Mouse (Mus musculus): ENCODE results near the gene Phldb2. TPM values are rescaled to one million over a fixed set of nuclear protein-coding genes. Genes with fewer than 3 reads are reported as not detected.

Gene Phldb2
- polyA plus RNA-seq, 1 experiment = 0.04 TPM

- Histone ChIP-seq H3K9me3 (peaks cover 4% of the 10 kb centered on the region; the same call in 1 of the 2 replicates), H3K36me3 (replicated peaks; ENCODE audit: low read length) (peaks cover 4% of the 10 kb centered on the region), H3K4me1 (no peaks in the 10 kb centered on the region), H3K27me3 (replicated peaks) (no peaks in the 10 kb centered on the region), H3K4me3 (replicated peaks) (no peak overlapping the region)
- TF ChIP-seq GATA1 (IDR thresholded peaks at IDR 0.05; ENCODE audit: borderline replicate concordance, low read length) (no peak), FLI1 (IDR thresholded peaks at IDR 0.05; ENCODE audit: low read length) (no peak)
Measured at GRCm38 (mm10) chr16:45976251-45976650, 22.9 kb upstream of the Phldb2 start.

GRCm38 (mm10) chr16:45973959-45974686 is 20.7 kb upstream of the Phldb2 start:
- Histone ChIP-seq H3K4me1 (peaks cover 2% of the 10 kb centered on the region; the same call in 1 of the 2 replicates), H3K4me3 (replicated peaks) (no peak overlapping the region), H3K9me3 (0 out of 2 replicates have a peak, but pooled peaks cover 2% of the 10 kb centered on the region), H3K27me3 (replicated peaks) (no peaks in the 10 kb centered on the region), H3K36me3 (replicated peaks; ENCODE audit: low read length) (no peaks in the 10 kb centered on the region)
- TF ChIP-seq GATA1 (IDR thresholded peaks at IDR 0.05; ENCODE audit: borderline replicate concordance, low read length) (no peak), FLI1 (IDR thresholded peaks at IDR 0.05; ENCODE audit: low read length) (no peak)

- Histone ChIP-seq H3K9me3 (0 out of 2 replicates have a peak, but pooled peaks cover 2% of the 10 kb centered on the region), H3K4me1 (peaks cover 2% of the 10 kb centered on the region; the same call in 1 of the 2 replicates), H3K4me3 (replicated peaks) (peak overlapping the region; percentile 51), H3K27me3 (replicated peaks) (peaks cover 2% of the 10 kb centered on the region), H3K36me3 (replicated peaks; ENCODE audit: low read length) (no peaks in the 10 kb centered on the region)
- TF ChIP-seq GATA1 (IDR thresholded peaks at IDR 0.05; ENCODE audit: borderline replicate concordance, low read length) = no peak
- no peak for TF ChIP-seq FLI1 (IDR thresholded peaks at IDR 0.05; ENCODE audit: low read length)
Measured at GRCm38 (mm10) chr16:45970187-45970586, 16.8 kb upstream of the Phldb2 start.

- Histone ChIP-seq H3K36me3 (replicated peaks; ENCODE audit: low read length) (no peaks in the 10 kb centered on the region), H3K9me3 (0 out of 2 replicates have a peak, but pooled peaks cover 2% of the 10 kb centered on the region), H3K4me1 (peaks cover 2% of the 10 kb centered on the region; the same call in 1 of the 2 replicates), H3K4me3 (replicated peaks) (no peak overlapping the region), H3K27me3 (replicated peaks) (peaks cover 2% of the 10 kb centered on the region)
- TF ChIP-seq GATA1 (IDR thresholded peaks at IDR 0.05; ENCODE audit: borderline replicate concordance, low read length) = no peak
- no peak for TF ChIP-seq FLI1 (IDR thresholded peaks at IDR 0.05; ENCODE audit: low read length)
Measured at GRCm38 (mm10) chr16:45968716-45969115, 15.3 kb upstream of the Phldb2 start.

GRCm38 (mm10) chr16:45967471-45967870 is 14.1 kb upstream of the Phldb2 start:
- Histone ChIP-seq H3K9me3 (0 out of 2 replicates have a peak, but pooled peaks cover 2% of the 10 kb centered on the region), H3K4me3 (replicated peaks) (no peak overlapping the region), H3K4me1 (peaks cover 2% of the 10 kb centered on the region; the same call in 1 of the 2 replicates), H3K27me3 (replicated peaks) (peaks cover 2% of the 10 kb centered on the region), H3K36me3 (replicated peaks; ENCODE audit: low read length) (no peaks in the 10 kb centered on the region)
- TF ChIP-seq FLI1 (IDR thresholded peaks at IDR 0.05; ENCODE audit: low read length) = no peak
- TF ChIP-seq GATA1 (IDR thresholded peaks at IDR 0.05; ENCODE audit: borderline replicate concordance, low read length) = no peak

- 0 out of 2 replicates have a peak, but pooled peaks cover 2% of the 10 kb centered on the region for H3K9me3 ChIP-seq
- H3K4me1 ChIP-seq = peaks cover 2% of the 10 kb centered on the region; the same call in 1 of the 2 replicates
- H3K4me3 ChIP-seq (replicated peaks) = no peak overlapping the region
- H3K36me3 ChIP-seq (replicated peaks; ENCODE audit: low read length) = no peaks in the 10 kb centered on the region
- TF ChIP-seq FLI1 (IDR thresholded peaks at IDR 0.05; ENCODE audit: low read length) (no peak), GATA1 (IDR thresholded peaks at IDR 0.05; ENCODE audit: borderline replicate concordance, low read length) (no peak)
- peaks cover 2% of the 10 kb centered on the region for H3K27me3 ChIP-seq (replicated peaks)
Measured at GRCm38 (mm10) chr16:45966604-45967003, 13.2 kb upstream of the Phldb2 start.

GRCm38 (mm10) chr16:45964777-45965176 is 11.4 kb upstream of the Phldb2 start:
- no peaks in the 10 kb centered on the region for H3K9me3 ChIP-seq
- no peak overlapping the region for H3K4me3 ChIP-seq (replicated peaks)
- TF ChIP-seq GATA1 (IDR thresholded peaks at IDR 0.05; ENCODE audit: borderline replicate concordance, low read length) = no peak
- no peak for TF ChIP-seq FLI1 (IDR thresholded peaks at IDR 0.05; ENCODE audit: low read length)
- H3K4me1 ChIP-seq = no peaks in the 10 kb centered on the region
- H3K27me3 ChIP-seq (replicated peaks) = peaks cover 2% of the 10 kb centered on the region
- H3K36me3 ChIP-seq (replicated peaks; ENCODE audit: low read length) = no peaks in the 10 kb centered on the region

- Histone ChIP-seq H3K9me3 (no peaks in the 10 kb centered on the region), H3K27me3 (replicated peaks) (peaks cover 2% of the 10 kb centered on the region), H3K4me1 (no peaks in the 10 kb centered on the region), H3K36me3 (replicated peaks; ENCODE audit: low read length) (no peaks in the 10 kb centered on the region), H3K4me3 (replicated peaks) (no peak overlapping the region)
- TF ChIP-seq FLI1 (IDR thresholded peaks at IDR 0.05; ENCODE audit: low read length) (no peak), GATA1 (IDR thresholded peaks at IDR 0.05; ENCODE audit: borderline replicate concordance, low read length) (no peak)
Measured at GRCm38 (mm10) chr16:45963837-45964236, 10.4 kb upstream of the Phldb2 start.

- Histone ChIP-seq H3K27me3 (replicated peaks) (no peaks in the 10 kb centered on the region), H3K9me3 (no peaks in the 10 kb centered on the region), H3K4me1 (no peaks in the 10 kb centered on the region), H3K36me3 (replicated peaks; ENCODE audit: low read length) (no peaks in the 10 kb centered on the region), H3K4me3 (replicated peaks) (no peak overlapping the region)
- no peak for TF ChIP-seq GATA1 (IDR thresholded peaks at IDR 0.05; ENCODE audit: borderline replicate concordance, low read length)
- no peak for TF ChIP-seq FLI1 (IDR thresholded peaks at IDR 0.05; ENCODE audit: low read length)
Measured at GRCm38 (mm10) chr16:45963088-45963487, 9.7 kb upstream of the Phldb2 start.

GRCm38 (mm10) chr16:45960978-45961377 is 7.6 kb upstream of the Phldb2 start:
- Histone ChIP-seq H3K36me3 (replicated peaks; ENCODE audit: low read length) (no peaks in the 10 kb centered on the region), H3K27me3 (replicated peaks) (peaks cover under 1% of the 10 kb centered on the region), H3K4me1 (no peaks in the 10 kb centered on the region), H3K4me3 (replicated peaks) (no peak overlapping the region), H3K9me3 (no peaks in the 10 kb centered on the region)
- no peak for TF ChIP-seq GATA1 (IDR thresholded peaks at IDR 0.05; ENCODE audit: borderline replicate concordance, low read length)
- no peak for TF ChIP-seq FLI1 (IDR thresholded peaks at IDR 0.05; ENCODE audit: low read length)
